Mouse (Mus musculus) heart, postnatal 0 days (tissue): ENCODE measurements at regions not wholly inside any gene's neighbourhood (a gene's known extent, or its start where the extent isn't known, plus 50 kb on each side); places are given as distances from the start of the nearest gene placed in this dataset.

Experiments
- CTCF ChIP-seq: IDR thresholded peaks from 2 replicates; pipeline ENCODE4 v1.5.1; 2016; ENCODE audit warnings: antibody characterized with exemption, control low read depth, low read depth
- EP300 ChIP-seq: IDR thresholded peaks from 2 replicates; pipeline ENCODE4 v1.6.1; 2016; ENCODE audit warnings: antibody characterized with exemption, low read depth

GRCm38 (mm10) chr5:106527364-106527985, 69.5 kb upstream of the Barhl2 start:
- TF ChIP-seq CTCF (no peak), EP300 (no peak)
